Mouse (Mus musculus) hindbrain, embryonic 15.5 days (tissue): ENCODE measurements around the gene Otub1. TPM values are rescaled to one million over a fixed set of nuclear protein-coding genes. Genes with fewer than 3 reads are reported as not detected.

ENCODE experiments used
- ATAC-seq: fragments of 200-750 bp; cut with Nextera tagmentation; 2 replicates; pipeline ENCODE4 v1.8.0; 2017; ENCODE audit warnings: low read depth, moderate number of reproducible peaks, moderate TSS enrichment; ENCODE audit not compliant: low FRiP score
- H3K27ac ChIP-seq: fragments of 300-500 bp; sonication (generic); replicated peaks from 2 replicates; pipeline ENCODE4 v1.5.1; 2015; ENCODE audit warnings: mild to moderate bottlenecking, inconsistent platforms
- H3K27me3 ChIP-seq: fragments of 300-500 bp; sonication (generic); 2 replicates; pipeline ENCODE4 v1.6.1; 2015; ENCODE audit warnings: control low read depth, inconsistent platforms
- H3K36me3 ChIP-seq: fragments of 300-500 bp; sonication (generic); 2 replicates; pipeline ENCODE4 v1.6.1; 2015; ENCODE audit warnings: control low read depth, inconsistent platforms
- H3K4me1 ChIP-seq: fragments of 300-500 bp; sonication (generic); replicated peaks from 2 replicates; pipeline ENCODE4 v1.6.1; 2015; ENCODE audit warnings: control low read depth, inconsistent platforms
- H3K4me2 ChIP-seq: fragments of 300-500 bp; sonication (generic); 2 replicates; pipeline ENCODE4 v1.6.1; 2015; ENCODE audit warnings: moderate library complexity, mild to moderate bottlenecking, inconsistent platforms
- H3K4me3 ChIP-seq: fragments of 300-500 bp; sonication (generic); 2 replicates; pipeline ENCODE4 v1.5.1; 2015; ENCODE audit warnings: mild to moderate bottlenecking, inconsistent platforms
- H3K9ac ChIP-seq: fragments of 300-500 bp; sonication (generic); 2 replicates; pipeline ENCODE4 v1.6.1; 2015; ENCODE audit warnings: inconsistent platforms
- H3K9me3 ChIP-seq: fragments of 300-500 bp; sonication (generic); 2 replicates; pipeline ENCODE4 v1.6.1; 2016; ENCODE audit warnings: control low read depth, inconsistent platforms
- WGBS: fragments of 180-500 bp; shearing (Covaris S2); methylation state at CpG from one replicate; pipeline ENCODE4 v1.1.7; 2015; 5-methylcytosine and 5-hydroxymethylcytosine counted together
- polyA plus RNA-seq: library from polyadenylated mRNA; unstranded; fragments of >200 nt; fragmentation: Nextera tagmentation; extraction: Ambion mirVana; gene quantifications from 2 replicates; pipeline ENCODE4 v1.2.1, GENCODE M21; 2015

The Otub1 gene
- polyA plus RNA-seq, 1 experiment from 2014 or later = 239 TPM

DNA sequence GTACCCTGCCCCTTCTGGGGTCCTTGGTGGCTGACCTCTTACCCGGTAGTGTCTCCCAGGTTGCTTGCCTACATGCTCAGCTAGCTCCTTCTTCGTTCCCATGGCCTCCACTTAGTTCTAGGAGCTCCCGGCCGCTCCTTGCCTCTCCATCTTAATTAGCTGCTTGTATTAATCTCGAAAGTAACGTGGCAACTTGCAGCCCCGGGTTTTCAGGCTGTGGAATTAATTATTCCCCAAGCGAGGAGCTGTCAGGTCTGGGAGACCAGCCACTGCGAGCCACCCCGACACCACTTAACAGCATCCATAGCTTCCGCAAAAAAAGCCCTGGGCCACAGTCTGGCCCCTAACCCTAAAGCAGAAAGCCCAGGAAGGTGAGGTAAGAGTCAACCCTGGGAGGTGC lies 22.7 kb downstream of the Otub1 start:
- ATAC-seq = no peak
- Histone ChIP-seq H3K4me3 (no peak overlapping the region), H3K27me3 (peaks cover 52% of the 10 kb centered on the region), H3K9me3 (no peaks in the 10 kb centered on the region), H3K9ac (no peak overlapping the region), H3K4me1 (peaks cover 53% of the 10 kb centered on the region), H3K4me2 (no peak overlapping the region), H3K36me3 (no peaks in the 10 kb centered on the region), H3K27ac (no peak overlapping the region)
- 33% methylated on average over 11 of the region's 11 CpGs for WGBS

DNA sequence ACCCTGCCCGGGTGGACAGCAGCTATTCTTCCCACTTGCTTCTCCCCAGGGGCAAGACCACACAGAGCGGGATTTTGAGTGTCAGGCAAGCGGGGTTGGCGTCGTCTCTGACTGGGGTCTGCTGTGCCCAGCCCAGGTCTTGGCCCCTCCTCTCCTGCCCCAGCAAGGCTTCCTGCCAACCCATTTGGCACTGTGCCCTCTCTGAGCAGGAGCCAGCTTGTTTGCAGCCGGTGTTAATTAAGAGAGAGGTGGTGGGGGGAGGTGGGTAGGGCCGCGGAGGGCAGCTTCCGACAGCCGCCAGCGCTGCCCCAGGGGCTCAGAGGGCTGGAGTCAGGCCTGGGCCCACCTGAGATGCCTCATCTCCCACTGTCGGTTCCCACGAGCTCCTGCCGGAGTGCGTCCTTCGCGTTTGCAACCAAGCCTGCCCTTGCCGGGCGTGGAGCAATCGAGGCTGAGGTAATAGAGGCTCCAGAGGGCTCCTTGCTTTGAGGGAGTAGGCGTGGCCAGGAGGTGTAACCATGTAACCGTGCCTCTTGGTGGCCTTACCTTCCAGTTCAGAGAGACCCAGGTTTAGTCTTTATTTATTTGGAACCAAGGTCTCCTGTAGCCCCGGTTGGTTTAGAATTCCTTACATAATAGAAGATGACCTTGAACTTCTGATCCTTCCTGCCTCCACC lies 23.7 kb downstream of the Otub1 start:
- 6% methylated on average over 23 of the region's 23 CpGs for WGBS

DNA sequence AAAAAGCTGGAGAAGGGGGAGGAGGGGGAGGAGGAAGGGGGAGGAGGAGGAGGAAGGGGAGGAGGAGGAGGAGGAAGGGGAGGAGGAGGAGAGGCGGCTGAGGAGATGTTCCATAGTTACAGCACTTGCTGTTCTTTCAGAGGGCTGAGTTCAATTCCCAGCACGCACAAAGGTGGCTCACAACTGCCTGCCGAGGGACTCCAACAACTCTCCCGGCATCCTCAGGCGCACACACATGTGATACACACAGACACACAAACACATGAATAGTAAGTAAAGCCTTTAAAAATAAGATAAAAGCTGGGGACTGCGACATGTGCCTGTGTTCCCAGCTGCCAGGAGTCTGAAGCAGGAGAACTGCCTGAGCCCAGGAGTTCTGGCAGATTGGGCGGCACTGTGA lies 24.6 kb downstream of the Otub1 start:
- Histone ChIP-seq H3K36me3 (no peaks in the 10 kb centered on the region), H3K27ac (no peak overlapping the region), H3K4me2 (no peak overlapping the region), H3K9ac (no peak overlapping the region), H3K4me3 (no peak overlapping the region), H3K4me1 (peaks cover 54% of the 10 kb centered on the region), H3K27me3 (peaks cover 39% of the 10 kb centered on the region), H3K9me3 (no peaks in the 10 kb centered on the region)
- ATAC-seq = no peak
- 56% methylated on average over 7 of the region's 7 CpGs for WGBS

More for the DNA sequence above, 23.7 kb downstream of the Otub1 start:
- Histone ChIP-seq H3K27me3 (peaks cover 45% of the 10 kb centered on the region), H3K27ac (no peak overlapping the region), H3K4me2 (peak overlapping the region; percentile 26), H3K4me1 (peaks cover 53% of the 10 kb centered on the region), H3K36me3 (no peaks in the 10 kb centered on the region), H3K9ac (no peak overlapping the region), H3K4me3 (no peak overlapping the region), H3K9me3 (no peaks in the 10 kb centered on the region)
- peak; percentile 75 for ATAC-seq

DNA sequence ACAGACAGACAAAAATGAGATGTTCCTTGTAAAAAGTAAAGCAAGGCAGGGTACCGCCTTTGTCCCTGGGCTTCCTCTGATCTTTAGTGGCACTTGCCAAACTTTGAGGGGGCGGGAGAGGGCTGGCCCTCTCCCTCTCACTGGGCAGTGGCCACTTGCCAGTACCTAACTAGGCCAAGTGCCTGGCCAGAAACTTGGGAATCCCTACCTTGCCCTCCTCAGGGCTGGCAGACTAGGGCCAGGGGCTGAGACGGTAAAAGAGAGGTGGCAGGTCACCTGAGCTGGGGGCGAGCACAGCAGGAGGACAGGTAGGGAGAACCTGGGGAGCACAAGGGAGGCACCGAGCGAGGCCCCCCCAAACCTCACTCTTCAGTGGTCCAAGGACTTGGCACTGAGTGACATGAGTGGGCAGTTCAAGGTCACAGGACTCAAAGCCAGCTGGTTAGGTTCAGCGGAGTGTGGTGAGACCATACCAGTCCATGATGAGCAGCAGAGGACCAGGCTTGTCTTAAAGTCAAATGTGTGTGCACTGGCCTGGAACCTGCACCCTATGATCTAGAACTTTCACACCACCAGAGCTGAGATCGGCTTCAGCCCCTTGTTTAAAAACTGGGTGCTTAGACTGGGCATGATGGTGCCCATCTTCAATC lies 25.2 kb downstream of the Otub1 start:
- H3K36me3 ChIP-seq = no peaks in the 10 kb centered on the region
- no peak overlapping the region for H3K4me3 ChIP-seq
- peaks cover 33% of the 10 kb centered on the region for H3K27me3 ChIP-seq
- H3K4me2 ChIP-seq = no peak overlapping the region
- WGBS = 74% methylated on average over 8 of the region's 8 CpGs
- no peak for ATAC-seq
- no peak overlapping the region for H3K9ac ChIP-seq
- peaks cover 54% of the 10 kb centered on the region for H3K4me1 ChIP-seq
- no peak overlapping the region for H3K27ac ChIP-seq
- no peaks in the 10 kb centered on the region for H3K9me3 ChIP-seq

DNA sequence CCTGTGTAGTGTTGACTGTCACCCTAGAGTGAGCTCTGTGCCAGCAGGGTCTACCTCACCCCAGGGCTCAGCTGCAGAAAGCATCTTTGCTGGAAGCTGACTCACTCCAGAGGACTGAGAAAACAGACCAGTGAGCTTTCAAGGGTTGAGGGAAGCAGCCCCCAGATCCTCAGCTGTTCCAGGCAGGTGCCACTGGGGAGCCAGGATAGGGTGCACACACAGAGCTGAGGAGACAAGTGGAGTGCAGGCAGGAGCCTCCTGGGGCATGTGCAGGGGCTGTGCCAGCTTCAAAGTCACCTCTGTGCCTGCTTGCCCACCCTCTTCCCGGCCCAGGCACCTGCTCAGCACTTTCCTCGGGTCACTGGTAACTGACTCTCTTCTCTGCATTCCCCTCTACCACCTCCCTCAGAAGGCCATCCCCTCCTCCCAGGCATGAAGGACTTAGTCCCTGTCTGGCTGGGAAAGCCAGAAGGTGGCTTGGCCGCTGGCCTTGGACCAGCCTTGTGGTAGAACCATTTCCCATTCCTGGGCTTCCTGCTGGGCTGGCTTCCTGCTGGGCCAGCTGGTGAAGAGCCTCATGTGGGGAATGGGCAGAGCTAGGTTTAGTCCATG lies 27.2 kb downstream of the Otub1 start:
- peaks cover 47% of the 10 kb centered on the region for H3K4me1 ChIP-seq
- no peak overlapping the region for H3K4me2 ChIP-seq
- no peak overlapping the region for H3K4me3 ChIP-seq
- WGBS = 51% methylated on average over 3 of the region's 3 CpGs
- H3K9me3 ChIP-seq = no peaks in the 10 kb centered on the region
- peaks cover 22% of the 10 kb centered on the region for H3K27me3 ChIP-seq
- H3K27ac ChIP-seq = no peak overlapping the region
- no peak for ATAC-seq
- no peak overlapping the region for H3K9ac ChIP-seq
- no peaks in the 10 kb centered on the region for H3K36me3 ChIP-seq

DNA sequence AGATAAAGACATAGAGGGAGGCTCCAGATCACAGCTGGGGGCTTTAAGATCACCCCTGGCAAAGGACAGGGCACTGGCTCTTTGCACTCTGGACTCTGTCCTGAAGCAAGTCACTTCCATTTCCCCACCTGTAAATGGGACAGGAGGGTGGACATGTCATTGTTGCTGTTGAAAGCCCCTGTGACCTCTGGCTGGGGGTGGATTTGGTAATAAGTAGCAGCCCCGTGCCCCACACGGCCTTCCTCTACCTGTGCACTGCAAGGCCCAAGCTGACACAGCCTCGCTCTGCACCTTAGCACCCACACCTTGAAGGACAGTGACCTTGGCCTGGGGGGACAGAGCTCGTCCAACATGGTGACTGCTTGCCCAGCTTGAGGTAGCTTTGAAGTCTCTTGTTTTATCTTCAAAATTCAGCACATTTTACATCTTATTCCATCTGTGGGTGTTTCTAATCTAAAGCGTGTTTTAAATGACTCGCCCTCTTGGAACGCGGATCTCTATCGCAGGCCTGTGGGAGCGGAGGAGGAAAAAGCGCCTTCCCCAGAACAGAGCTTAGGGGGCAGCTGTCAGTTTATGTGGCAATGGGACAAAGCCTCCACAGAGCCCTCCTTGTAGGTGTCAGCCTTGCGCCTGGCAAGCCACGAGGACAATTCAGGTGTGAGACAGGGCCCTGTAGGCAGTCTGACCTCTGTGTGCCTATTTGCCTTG lies 28.2 kb downstream of the Otub1 start:
- Histone ChIP-seq H3K4me3 (no peak overlapping the region), H3K27ac (no peak overlapping the region), H3K9me3 (no peaks in the 10 kb centered on the region), H3K4me2 (no peak overlapping the region), H3K36me3 (no peaks in the 10 kb centered on the region), H3K4me1 (peaks cover 41% of the 10 kb centered on the region), H3K27me3 (peaks cover 18% of the 10 kb centered on the region), H3K9ac (no peak overlapping the region)
- WGBS = 60% methylated on average over 13 of the region's 13 CpGs
- ATAC-seq = no peak

DNA sequence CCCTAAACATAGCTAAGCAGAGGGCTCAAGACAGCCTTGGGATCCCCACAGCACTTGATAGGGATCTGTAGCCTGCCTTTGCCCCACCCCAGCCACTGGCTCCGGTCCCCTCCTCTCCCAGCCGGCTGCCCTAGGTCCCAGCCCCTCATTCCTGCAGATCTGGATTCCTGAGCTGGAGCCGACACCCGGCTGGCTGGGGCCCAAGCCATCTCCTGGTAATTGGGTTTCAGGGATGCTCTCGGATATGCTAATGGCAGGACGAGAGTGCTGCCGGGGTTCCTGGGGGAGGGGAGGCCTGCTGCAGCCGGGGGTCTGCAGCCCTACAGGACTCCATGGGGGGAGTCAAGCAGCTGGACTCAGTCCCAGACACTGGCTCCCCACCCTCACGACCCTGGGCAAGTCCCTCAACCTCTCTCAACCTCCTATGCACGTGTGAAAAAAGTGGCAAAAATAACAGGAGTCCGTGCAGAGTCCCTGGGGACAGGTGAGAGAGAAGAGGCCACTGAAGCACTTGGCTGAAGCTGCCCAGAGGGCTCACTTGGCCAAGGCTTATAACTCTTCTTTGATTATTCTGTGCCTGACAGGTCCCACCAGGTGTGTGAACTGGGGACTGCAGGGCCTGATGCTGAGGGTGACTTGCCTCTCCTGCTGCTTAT lies 29.9 kb downstream of the Otub1 start:
- Histone ChIP-seq H3K9me3 (no peaks in the 10 kb centered on the region), H3K27me3 (peaks cover 15% of the 10 kb centered on the region), H3K27ac (no peak overlapping the region), H3K36me3 (no peaks in the 10 kb centered on the region), H3K4me3 (no peak overlapping the region), H3K4me2 (no peak overlapping the region), H3K9ac (no peak overlapping the region), H3K4me1 (peaks cover 41% of the 10 kb centered on the region)
- no peak for ATAC-seq
- WGBS = 11% methylated on average over 11 of the region's 11 CpGs

DNA sequence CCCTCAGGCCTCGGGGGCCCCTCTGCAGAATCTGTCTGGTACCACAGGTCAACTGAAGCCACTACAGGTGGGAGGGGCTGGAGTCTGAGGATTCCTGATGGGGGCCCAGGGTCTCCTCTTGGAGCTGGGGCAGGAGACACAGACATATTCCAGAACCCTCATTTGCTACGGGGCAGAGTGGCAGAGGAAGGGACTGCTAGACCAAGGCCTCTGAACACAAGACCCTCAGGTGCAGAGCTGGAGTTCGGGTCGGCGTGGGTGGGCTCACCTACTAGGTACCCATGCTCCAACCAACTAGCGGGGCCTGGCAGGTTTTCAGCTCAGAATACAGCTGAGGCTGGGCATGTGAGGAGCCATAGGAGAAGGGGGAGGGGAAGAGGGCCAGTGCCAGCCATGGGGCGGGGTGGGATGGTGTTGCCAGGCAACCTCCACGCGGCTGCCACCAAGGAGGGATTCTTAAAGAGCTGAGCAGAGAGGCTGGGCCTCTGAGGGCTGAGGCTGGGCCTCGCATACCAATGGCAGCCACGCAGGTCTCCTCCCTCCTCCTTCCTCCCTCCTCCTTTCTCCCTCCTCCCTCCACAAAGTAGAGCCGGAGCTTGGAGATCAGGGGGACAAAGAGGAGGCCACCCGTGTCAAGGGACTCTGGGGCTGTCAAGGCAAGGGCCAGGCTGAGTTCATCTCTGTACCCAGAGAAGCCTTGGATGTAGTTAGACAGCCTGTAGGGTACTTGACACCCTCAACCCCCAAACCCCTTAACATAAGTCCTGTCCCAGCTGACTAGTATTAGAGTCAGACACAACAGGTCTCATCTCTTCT lies 33.9 kb downstream of the Otub1 start:
- H3K9ac ChIP-seq = no peak overlapping the region
- H3K4me1 ChIP-seq = peaks cover 25% of the 10 kb centered on the region
- 7% methylated on average over 13 of the region's 13 CpGs for WGBS
- peak overlapping the region; percentile 1; the same call in 1 of the 2 replicates for H3K4me2 ChIP-seq
- no peak overlapping the region for H3K4me3 ChIP-seq
- H3K27me3 ChIP-seq = peaks cover 4% of the 10 kb centered on the region; the same call in 1 of the 2 replicates
- no peaks in the 10 kb centered on the region for H3K9me3 ChIP-seq
- peak; percentile 92 for ATAC-seq
- H3K36me3 ChIP-seq = no peaks in the 10 kb centered on the region
- H3K27ac ChIP-seq = no peak overlapping the region

DNA sequence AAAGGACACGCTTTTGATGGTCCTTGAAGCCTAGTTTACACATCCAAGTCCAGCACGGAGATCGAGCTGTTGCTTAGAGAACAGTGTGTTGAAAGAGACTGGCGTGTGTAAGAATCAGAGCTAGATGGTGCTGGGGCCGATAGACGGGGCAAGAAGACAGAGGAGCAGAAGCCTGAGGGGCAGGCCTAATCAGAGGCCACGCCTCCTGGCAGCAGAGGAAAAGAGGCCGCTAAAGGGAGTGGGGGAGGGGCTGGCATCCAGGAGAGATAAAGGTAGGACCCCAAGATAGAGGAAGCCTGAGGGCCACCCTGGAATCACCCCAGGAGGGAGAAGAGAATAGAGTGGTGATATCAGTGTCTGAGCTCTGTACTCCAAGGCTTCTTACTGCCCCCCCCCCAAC lies 34.7 kb downstream of the Otub1 start:
- H3K4me1 ChIP-seq = peaks cover 23% of the 10 kb centered on the region
- WGBS = 7% methylated on average over 8 of the region's 8 CpGs
- H3K4me2 ChIP-seq = no peak overlapping the region
- H3K27me3 ChIP-seq = 0 out of 2 replicates have a peak, but pooled peaks cover 4% of the 10 kb centered on the region
- H3K36me3 ChIP-seq = no peaks in the 10 kb centered on the region
- H3K9ac ChIP-seq = no peak overlapping the region
- H3K27ac ChIP-seq = no peak overlapping the region
- no peak overlapping the region for H3K4me3 ChIP-seq
- no peaks in the 10 kb centered on the region for H3K9me3 ChIP-seq
- ATAC-seq = no peak

DNA sequence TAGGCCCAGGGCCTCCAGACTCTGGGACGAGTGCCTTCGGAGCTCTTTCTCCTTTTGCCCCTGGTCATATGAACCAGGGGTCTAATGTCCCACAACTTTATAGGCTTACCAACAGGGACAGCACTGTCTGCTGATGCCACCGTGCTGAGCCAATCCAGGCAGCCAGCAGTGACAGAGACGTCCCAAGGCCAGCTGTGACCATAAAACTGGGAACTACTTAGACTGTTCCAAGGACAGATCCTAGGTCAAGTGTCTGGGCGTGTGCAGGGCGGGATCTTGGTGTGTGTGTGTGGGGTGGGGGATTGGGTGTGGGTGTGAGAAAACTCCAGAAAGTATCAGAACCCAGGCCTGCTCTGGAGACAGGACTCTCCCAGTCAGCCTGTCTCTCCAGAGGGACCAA lies 35.2 kb downstream of the Otub1 start:
- Histone ChIP-seq H3K4me2 (no peak overlapping the region), H3K9ac (no peak overlapping the region), H3K9me3 (no peaks in the 10 kb centered on the region), H3K36me3 (no peaks in the 10 kb centered on the region), H3K4me3 (no peak overlapping the region), H3K27me3 (0 out of 2 replicates have a peak, but pooled peaks cover 4% of the 10 kb centered on the region), H3K4me1 (peaks cover 22% of the 10 kb centered on the region), H3K27ac (no peak overlapping the region)
- WGBS = 73% methylated on average over 6 of the region's 6 CpGs
- no peak for ATAC-seq

DNA sequence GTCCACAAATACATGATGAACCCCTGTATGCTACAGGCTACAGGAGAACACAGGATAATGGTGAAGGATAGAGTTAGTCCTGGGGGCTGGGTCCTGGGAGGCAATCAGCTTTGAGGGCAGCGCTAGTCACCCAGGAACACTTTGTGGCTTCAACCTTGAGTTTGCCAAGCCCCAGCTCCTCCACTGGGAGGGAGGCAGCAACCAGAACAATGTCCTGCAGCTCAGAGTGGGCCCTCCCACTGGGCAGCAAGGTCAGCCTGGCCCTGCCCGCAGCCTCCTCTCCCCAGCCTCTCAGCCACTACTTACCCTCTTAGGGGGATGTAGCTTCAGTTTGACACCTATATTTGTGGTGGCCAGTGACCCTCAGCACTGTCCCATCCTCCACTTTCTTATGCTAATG lies 37.7 kb downstream of the Otub1 start:
- no peak overlapping the region for H3K4me2 ChIP-seq
- ATAC-seq = no peak
- no peaks in the 10 kb centered on the region for H3K9me3 ChIP-seq
- 6% methylated on average over 2 of the region's 2 CpGs for WGBS
- H3K9ac ChIP-seq = no peak overlapping the region
- H3K4me3 ChIP-seq = no peak overlapping the region
- H3K36me3 ChIP-seq = no peaks in the 10 kb centered on the region
- H3K27ac ChIP-seq = no peak overlapping the region
- H3K4me1 ChIP-seq = peaks cover 39% of the 10 kb centered on the region
- 0 out of 2 replicates have a peak, but pooled peaks cover 4% of the 10 kb centered on the region for H3K27me3 ChIP-seq
